ENCODE assay signal across 22 mouse cellular contexts in the genomic region with DNA sequence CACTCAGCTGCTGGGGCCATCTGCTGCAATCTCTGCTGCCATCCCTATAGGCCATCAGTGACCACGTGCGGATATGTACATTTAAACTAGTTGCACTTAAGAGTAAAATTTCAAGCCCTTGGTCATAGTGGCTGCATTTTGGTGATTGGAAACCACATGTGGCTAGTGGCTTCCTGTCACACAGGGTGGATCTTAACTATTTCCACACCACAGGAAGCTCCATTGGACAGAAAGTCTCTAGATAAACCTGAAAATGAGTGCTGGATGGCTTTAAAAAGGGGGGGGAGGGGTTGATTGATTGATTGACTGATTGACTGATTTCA. TPM values are rescaled to one million over a fixed set of nuclear protein-coding genes. Genes with fewer than 3 reads are reported as not detected.
DNase-seq lines count a peak whose midpoint lies in the region; ATAC-seq and TF ChIP-seq lines count a peak whose summit lies in the region.
"Had no signal": no experiment of that assay in that cellular context is flagged by ENCODE, and none has a peak within 500 bp of the region (broad histone marks: within the 10 kb centered on the region; RNA-seq: fewer than 3 reads in every experiment).

No protein-coding gene starts in this region.

- H3K4me2 ChIP-seq in intestine, embryonic 14.5 days (ENCODE audit: low read length) = no peak overlapping the region
- H3K4me2 ChIP-seq in stomach, postnatal 0 days (replicated peaks; ENCODE audit: low read depth) = no peak overlapping the region
- H3K4me2 ChIP-seq: heart, embryonic 11.5 days; midbrain, embryonic 13.5 days; neural tube, embryonic 12.5 days had no signal

- peaks cover 72% of the 10 kb centered on the region for H3K4me1 ChIP-seq in E14TG2a.4 (replicated peaks; ENCODE audit: low read depth, low read length)
- peaks cover 19% of the 10 kb centered on the region for H3K4me1 ChIP-seq in intestine, embryonic 14.5 days (replicated peaks; ENCODE audit: control insufficient read depth, insufficient read depth, low read length)
- H3K4me1 ChIP-seq in stomach, postnatal 0 days (replicated peaks; ENCODE audit: control insufficient read depth, insufficient read depth) = peaks cover 10% of the 10 kb centered on the region
- H3K4me1 ChIP-seq: midbrain, embryonic 13.5 days; neural tube, embryonic 12.5 days had no signal

- TF ChIP-seq CTCF in E14TG2a.4 (conservative IDR thresholded peaks at IDR 0.05; ENCODE audit: low read length) = no peak
- TF ChIP-seq CTCF in stomach, postnatal 0 days (IDR thresholded peaks at IDR 0.05; ENCODE audit: low read depth) = no peak

- WGBS in intestine, embryonic 14.5 days = 74% methylated on average over 2 of the region's 2 CpGs
- WGBS in stomach, postnatal 0 days = 82% methylated on average over 2 of the region's 2 CpGs

- no peak for ATAC-seq in intestine, embryonic 14.5 days (replicated peaks; ENCODE audit: low FRiP score, low TSS enrichment, low read depth)
- ATAC-seq in megakaryocyte progenitor cell, adult 5-6 weeks (replicated peaks; ENCODE audit: poor library complexity) = peak; percentile 74
- ATAC-seq in stomach, postnatal 0 days (ENCODE audit: low FRiP score, low TSS enrichment) = no peak
- ATAC-seq: activated CD4-positive, CD25-positive, alpha-beta regulatory T cell, adult 4 months; midbrain, embryonic 13.5 days had no signal

- peak overlapping the region; percentile 70 for H3K4me3 ChIP-seq in E14TG2a.4 (replicated peaks; ENCODE audit: low read length)
- no peak overlapping the region for H3K4me3 ChIP-seq in intestine, embryonic 14.5 days (ENCODE audit: low read depth, low read length)
- no peak overlapping the region for H3K4me3 ChIP-seq in stomach, postnatal 0 days (ENCODE audit: low read depth, low read length)
- H3K4me3 ChIP-seq: hindbrain, embryonic 10.5 days; midbrain, embryonic 13.5 days; neural tube, embryonic 12.5 days had no signal

- no peaks in the 10 kb centered on the region for H3K27me3 ChIP-seq in E14TG2a.4 (ENCODE audit: insufficient read depth, low read length)
- no peaks in the 10 kb centered on the region for H3K27me3 ChIP-seq in intestine, embryonic 14.5 days (replicated peaks; ENCODE audit: control insufficient read depth, insufficient read depth, low read length)
- H3K27me3 ChIP-seq in stomach, postnatal 0 days (ENCODE audit: control insufficient read depth, insufficient read depth, low read length) = no peaks in the 10 kb centered on the region
- H3K27me3 ChIP-seq: neural tube, embryonic 12.5 days had no signal

- H3K9me3 ChIP-seq in E14TG2a.4 (ENCODE audit: low read length) = no peaks in the 10 kb centered on the region
- H3K9me3 ChIP-seq in intestine, embryonic 14.5 days (ENCODE audit: control insufficient read depth, low read length) = no peaks in the 10 kb centered on the region
- H3K9me3 ChIP-seq in stomach, postnatal 0 days (ENCODE audit: control insufficient read depth, low read length) = no peaks in the 10 kb centered on the region
- H3K9me3 ChIP-seq: hindbrain, embryonic 10.5 days; midbrain, embryonic 13.5 days; neural tube, embryonic 12.5 days had no signal

- TF ChIP-seq EP300 in stomach, postnatal 0 days (optimal IDR thresholded peaks at IDR 0.05) = no peak

- peak overlapping the region; percentile 91 for H3K27ac ChIP-seq in intestine, embryonic 14.5 days (ENCODE audit: low read depth)
- peak overlapping the region; percentile 85 for H3K27ac ChIP-seq in stomach, postnatal 0 days (replicated peaks)
- H3K27ac ChIP-seq: hindbrain, embryonic 10.5 days; midbrain, embryonic 13.5 days; neural tube, embryonic 12.5 days had no signal

- no peaks in the 10 kb centered on the region for H3K36me3 ChIP-seq in E14TG2a.4 (ENCODE audit: insufficient read depth, low read length)
- H3K36me3 ChIP-seq in intestine, embryonic 14.5 days (ENCODE audit: control insufficient read depth, insufficient read depth, low read length) = no peaks in the 10 kb centered on the region
- H3K36me3 ChIP-seq in stomach, postnatal 0 days (ENCODE audit: control insufficient read depth, insufficient read depth, low read length) = no peaks in the 10 kb centered on the region
- H3K36me3 ChIP-seq: hindbrain, embryonic 10.5 days; midbrain, embryonic 13.5 days; neural tube, embryonic 12.5 days had no signal

- H3K9ac ChIP-seq in intestine, embryonic 14.5 days (ENCODE audit: low read length) = no peak overlapping the region
- H3K9ac ChIP-seq in stomach, postnatal 0 days (ENCODE audit: low read length) = no peak overlapping the region
- H3K9ac ChIP-seq: midbrain, embryonic 13.5 days; neural tube, embryonic 12.5 days had no signal

- no peak for DNase-seq in intestine, embryonic 14.5 days (ENCODE audit: low spot score)
- DNase-seq in stomach, postnatal 0 days (ENCODE audit: low spot score) = no peak
- DNase-seq in left cerebral cortex, adult 9 months (ENCODE audit: low spot score in 2 of 2) = no peak
- no peak for DNase-seq in frontal cortex, adult 2 months (ENCODE audit: extremely low spot score in 1 of 2, low spot score in 1 of 2)
- no peak for DNase-seq in kidney, adult 9 months
- DNase-seq: adrenal gland, adult 8-10 months; B cell, adult 2 months; cerebellum, adult 11-12 months; cerebellum, postnatal 10 days; heart, adult 11 months; kidney, adult 8-10 months; kidney, postnatal 4 days; retina, postnatal 1 day; right cerebral cortex, postnatal 25 days had no signal

RNA-seq across cellular contexts. Expression of a gene that starts 9.7 kb away (rescaled TPM):
- 16.7 and 17.9 TPM in 2 replicates for polyA plus RNA-seq in intestine, embryonic 14.5 days (2014; fragmentation: Nextera tagmentation; extraction: Ambion mirVana)
- total RNA-seq in megakaryocyte progenitor cell, adult 5-6 weeks (2015) = 3.1 and 3.5 TPM in 2 replicates
- 0.71 and 1.6 TPM in 2 replicates for total RNA-seq in megakaryocyte progenitor cell, adult 5-6 weeks (2017)
- 14.3 and 14.6 TPM in 2 replicates for polyA plus RNA-seq in stomach, postnatal 0 days (2015; fragmentation: Nextera tagmentation; extraction: Ambion mirVana)
- 5.0 and 7.1 TPM in 2 replicates for polyA plus RNA-seq in frontal cortex, adult 2 months (2012; rRNA removed)

RNA-seq across cellular contexts. Expression of a gene that starts 21.1 kb away (rescaled TPM):
- polyA plus RNA-seq in intestine, embryonic 14.5 days (2014; fragmentation: Nextera tagmentation; extraction: Ambion mirVana) = 31.3 and 32.8 TPM in 2 replicates
- 46.9 and 58.5 TPM in 2 replicates for total RNA-seq in megakaryocyte progenitor cell, adult 5-6 weeks (2015)
- total RNA-seq in megakaryocyte progenitor cell, adult 5-6 weeks (2017) = 52.4 and 56.9 TPM in 2 replicates
- 7.0 and 8.7 TPM in 2 replicates for polyA plus RNA-seq in stomach, postnatal 0 days (2015; fragmentation: Nextera tagmentation; extraction: Ambion mirVana)
- polyA plus RNA-seq in frontal cortex, adult 2 months (2012; rRNA removed) = 0.48 and 0.50 TPM in 2 replicates
- total RNA-seq: gastrocnemius, adult 18-20 months had no signal
